Mouse (Mus musculus) megakaryocyte, embryonic 14.5 days (primary cell): ENCODE data around the gene Lgr6. TPM values are rescaled to one million over a fixed set of nuclear protein-coding genes. Genes with fewer than 3 reads are reported as not detected.

Experiments
- H3K27me3 ChIP-seq: replicated peaks from 2 replicates; pipeline ENCODE3; 2012; ENCODE audit warnings: inconsistent platforms
- H3K36me3 ChIP-seq: replicated peaks from 2 replicates; pipeline ENCODE3; 2012; ENCODE audit warnings: low read length, inconsistent platforms, mixed read lengths
- H3K4me1 ChIP-seq: 2 replicates; pipeline ENCODE4 v1.6.1; 2012; ENCODE audit warnings: inconsistent platforms
- H3K4me3 ChIP-seq: replicated peaks from 2 replicates; pipeline ENCODE3; 2012; ENCODE audit warnings: moderate library complexity, mild to moderate bottlenecking, inconsistent platforms
- H3K9me3 ChIP-seq: 2 replicates; pipeline ENCODE4 v1.6.1; 2012; ENCODE audit warnings: inconsistent platforms
- FLI1 ChIP-seq: IDR thresholded peaks from 2 replicates; pipeline ENCODE4 v1.6.1; 2012; ENCODE audit warnings: low read length, inconsistent platforms, mixed read lengths
- GATA1 ChIP-seq: IDR thresholded peaks from 3 replicates; pipeline ENCODE4 v1.6.1; 2012; ENCODE audit warnings: mixed read lengths, low read length, inconsistent platforms, borderline replicate concordance
- polyA plus RNA-seq: library from polyadenylated mRNA; stranded (reverse); fragments of >175 nt; gene quantifications from 2 replicates; pipeline ENCODE4 v1.2.3, GENCODE M21; 2012; ENCODE audit warnings: low replicate concordance; ENCODE audit not compliant: insufficient read depth

Lgr6 gene
- polyA plus RNA-seq, 1 experiment = not detected

GRCm38 (mm10) chr1:135105951-135106350, 875 bp upstream of the Lgr6 start:
- Histone ChIP-seq H3K4me3 (peak overlapping the region; percentile 39), H3K9me3 (no peaks in the 10 kb centered on the region), H3K4me1 (peaks cover 42% of the 10 kb centered on the region), H3K27me3 (peaks cover 58% of the 10 kb centered on the region), H3K36me3 (peaks cover 35% of the 10 kb centered on the region)
- TF ChIP-seq GATA1 (no peak), FLI1 (no peak)

GRCm38 (mm10) chr1:135100400-135100799, 4.7 kb downstream of the Lgr6 start:
- TF ChIP-seq GATA1 (no peak), FLI1 (no peak)
- peaks cover 96% of the 10 kb centered on the region for H3K27me3 ChIP-seq
- H3K9me3 ChIP-seq = no peaks in the 10 kb centered on the region
- no peaks in the 10 kb centered on the region for H3K36me3 ChIP-seq
- no peak overlapping the region for H3K4me3 ChIP-seq
- peaks cover 19% of the 10 kb centered on the region for H3K4me1 ChIP-seq

GRCm38 (mm10) chr1:135098441-135098840, 6.6 kb downstream of the Lgr6 start:
- no peaks in the 10 kb centered on the region for H3K36me3 ChIP-seq
- H3K27me3 ChIP-seq = peaks cover 89% of the 10 kb centered on the region
- no peaks in the 10 kb centered on the region for H3K9me3 ChIP-seq
- TF ChIP-seq GATA1 (no peak), FLI1 (no peak)
- H3K4me3 ChIP-seq = no peak overlapping the region
- H3K4me1 ChIP-seq = peaks cover 17% of the 10 kb centered on the region

- no peaks in the 10 kb centered on the region for H3K9me3 ChIP-seq
- peaks cover 80% of the 10 kb centered on the region for H3K27me3 ChIP-seq
- H3K4me3 ChIP-seq = no peak overlapping the region
- H3K4me1 ChIP-seq = peaks cover 17% of the 10 kb centered on the region
- TF ChIP-seq GATA1 (no peak), FLI1 (no peak)
- no peaks in the 10 kb centered on the region for H3K36me3 ChIP-seq
Observed at GRCm38 (mm10) chr1:135097441-135097840, 7.6 kb downstream of the Lgr6 start.

GRCm38 (mm10) chr1:135096312-135096711, 8.8 kb downstream of the Lgr6 start:
- Histone ChIP-seq H3K36me3 (no peaks in the 10 kb centered on the region), H3K4me1 (peaks cover 21% of the 10 kb centered on the region), H3K4me3 (no peak overlapping the region), H3K27me3 (peaks cover 74% of the 10 kb centered on the region), H3K9me3 (no peaks in the 10 kb centered on the region)
- no peak for TF ChIP-seq FLI1
- TF ChIP-seq GATA1 = no peak

- Histone ChIP-seq H3K9me3 (no peaks in the 10 kb centered on the region), H3K4me3 (no peak overlapping the region), H3K4me1 (peaks cover 28% of the 10 kb centered on the region), H3K27me3 (peaks cover 71% of the 10 kb centered on the region), H3K36me3 (no peaks in the 10 kb centered on the region)
- TF ChIP-seq GATA1 = no peak
- no peak for TF ChIP-seq FLI1
Observed at GRCm38 (mm10) chr1:135095189-135095588, 9.9 kb downstream of the Lgr6 start.

- no peaks in the 10 kb centered on the region for H3K36me3 ChIP-seq
- TF ChIP-seq GATA1 (no peak), FLI1 (no peak)
- H3K9me3 ChIP-seq = no peaks in the 10 kb centered on the region
- peaks cover 74% of the 10 kb centered on the region for H3K27me3 ChIP-seq
- no peak overlapping the region for H3K4me3 ChIP-seq
- H3K4me1 ChIP-seq = peaks cover 28% of the 10 kb centered on the region
Observed at GRCm38 (mm10) chr1:135094723-135095122, 10.4 kb downstream of the Lgr6 start.

GRCm38 (mm10) chr1:135090914-135091313, 14.2 kb downstream of the Lgr6 start:
- no peak for TF ChIP-seq FLI1
- TF ChIP-seq GATA1 = no peak
- no peaks in the 10 kb centered on the region for H3K36me3 ChIP-seq
- no peaks in the 10 kb centered on the region for H3K9me3 ChIP-seq
- H3K4me1 ChIP-seq = peaks cover 28% of the 10 kb centered on the region
- peak overlapping the region; percentile 11 for H3K4me3 ChIP-seq
- H3K27me3 ChIP-seq = peaks cover 74% of the 10 kb centered on the region

- Histone ChIP-seq H3K4me3 (no peak overlapping the region), H3K36me3 (no peaks in the 10 kb centered on the region), H3K9me3 (no peaks in the 10 kb centered on the region), H3K27me3 (peaks cover 76% of the 10 kb centered on the region), H3K4me1 (peaks cover 19% of the 10 kb centered on the region)
- no peak for TF ChIP-seq FLI1
- TF ChIP-seq GATA1 = no peak
Observed at GRCm38 (mm10) chr1:135089626-135090025, 15.4 kb downstream of the Lgr6 start.

- no peak overlapping the region for H3K4me3 ChIP-seq
- peaks cover 88% of the 10 kb centered on the region for H3K27me3 ChIP-seq
- H3K4me1 ChIP-seq = peaks cover 32% of the 10 kb centered on the region
- H3K36me3 ChIP-seq = no peaks in the 10 kb centered on the region
- TF ChIP-seq GATA1 (no peak), FLI1 (no peak)
- no peaks in the 10 kb centered on the region for H3K9me3 ChIP-seq
Observed at GRCm38 (mm10) chr1:135087414-135087813, 17.7 kb downstream of the Lgr6 start.

GRCm38 (mm10) chr1:135086015-135086414, 19.1 kb downstream of the Lgr6 start:
- TF ChIP-seq FLI1 = no peak
- TF ChIP-seq GATA1 = no peak
- Histone ChIP-seq H3K27me3 (peaks cover 94% of the 10 kb centered on the region), H3K4me3 (no peak overlapping the region), H3K9me3 (no peaks in the 10 kb centered on the region), H3K4me1 (peaks cover 30% of the 10 kb centered on the region), H3K36me3 (no peaks in the 10 kb centered on the region)
